Mouse (Mus musculus) liver, postnatal 0 days (tissue): ENCODE measurements around the gene Luzp1.

Experiments used
- CTCF ChIP-seq: sonication (generic); IDR thresholded peaks from 2 replicates; pipeline ENCODE4 v1.5.1; 2016; ENCODE audit warnings: antibody characterized with exemption, low read depth
- EP300 ChIP-seq: IDR thresholded peaks from 2 replicates; pipeline ENCODE4 v1.6.1; 2016; ENCODE audit warnings: antibody characterized with exemption, low read depth, mild to moderate bottlenecking

DNA sequence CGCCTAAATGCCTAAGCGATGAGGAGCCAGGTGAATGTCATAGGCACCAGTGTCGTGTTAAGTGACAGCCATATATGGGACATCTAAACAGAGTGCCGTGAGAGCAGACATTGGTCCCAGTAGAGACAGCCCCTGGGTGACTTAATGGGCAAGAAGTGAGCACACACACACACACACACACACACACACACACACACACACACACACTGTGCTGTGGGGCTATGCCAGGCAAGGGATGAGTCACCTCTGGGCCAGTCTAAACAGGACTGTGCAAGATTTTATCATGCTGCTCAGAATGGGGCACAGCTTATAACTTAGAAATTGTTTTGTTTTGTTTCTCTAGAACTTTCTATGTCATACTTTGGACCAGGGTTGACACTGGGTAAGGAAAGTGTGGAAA lies 35.5 kb upstream of the Luzp1 start:
- TF ChIP-seq CTCF: no peak
- TF ChIP-seq EP300: no peak
